Mouse (Mus musculus) embryonic fibroblast, embryonic 13.5 days (primary cell): Measurements from ENCODE around the gene Slc25a26. TPM values are rescaled to one million over a fixed set of nuclear protein-coding genes. Genes with fewer than 3 reads are reported as not detected.

ENCODE experiments used
- H3K27ac ChIP-seq: 2 replicates; pipeline ENCODE4 v1.5.1; 2012; ENCODE audit warnings: low read length, control low read depth, inconsistent platforms; ENCODE audit not compliant: insufficient read depth
- H3K4me1 ChIP-seq: 2 replicates; pipeline ENCODE4 v1.6.1; 2011; ENCODE audit warnings: low read length; ENCODE audit not compliant: control insufficient read depth, insufficient read depth
- H3K4me3 ChIP-seq: 2 replicates; pipeline ENCODE4 v1.5.1; 2011; ENCODE audit warnings: mild to moderate bottlenecking, control low read depth, low read length; ENCODE audit not compliant: insufficient read depth
- CTCF ChIP-seq: IDR thresholded peaks from 2 replicates; pipeline ENCODE4 v1.5.1; 2011; ENCODE audit warnings: mild to moderate bottlenecking, control low read depth, low read length, moderate library complexity, borderline replicate concordance; ENCODE audit not compliant: insufficient read depth
- POLR2A ChIP-seq: IDR thresholded peaks from 2 replicates; pipeline ENCODE4 v1.6.1; 2011; ENCODE audit warnings: low read depth, mild to moderate bottlenecking, control low read depth, low read length, moderate library complexity
- polyA plus RNA-seq: library from polyadenylated mRNA; stranded (reverse); fragments of >200 nt; gene quantifications from 2 replicates; pipeline ENCODE4 v1.2.4, GENCODE M21; 2011; ENCODE audit warnings: low read depth; ENCODE audit not compliant: missing spikeins, insufficient read length

The Slc25a26 gene
- 7.1 and 12.3 TPM in 2 replicates for polyA plus RNA-seq

DNA sequence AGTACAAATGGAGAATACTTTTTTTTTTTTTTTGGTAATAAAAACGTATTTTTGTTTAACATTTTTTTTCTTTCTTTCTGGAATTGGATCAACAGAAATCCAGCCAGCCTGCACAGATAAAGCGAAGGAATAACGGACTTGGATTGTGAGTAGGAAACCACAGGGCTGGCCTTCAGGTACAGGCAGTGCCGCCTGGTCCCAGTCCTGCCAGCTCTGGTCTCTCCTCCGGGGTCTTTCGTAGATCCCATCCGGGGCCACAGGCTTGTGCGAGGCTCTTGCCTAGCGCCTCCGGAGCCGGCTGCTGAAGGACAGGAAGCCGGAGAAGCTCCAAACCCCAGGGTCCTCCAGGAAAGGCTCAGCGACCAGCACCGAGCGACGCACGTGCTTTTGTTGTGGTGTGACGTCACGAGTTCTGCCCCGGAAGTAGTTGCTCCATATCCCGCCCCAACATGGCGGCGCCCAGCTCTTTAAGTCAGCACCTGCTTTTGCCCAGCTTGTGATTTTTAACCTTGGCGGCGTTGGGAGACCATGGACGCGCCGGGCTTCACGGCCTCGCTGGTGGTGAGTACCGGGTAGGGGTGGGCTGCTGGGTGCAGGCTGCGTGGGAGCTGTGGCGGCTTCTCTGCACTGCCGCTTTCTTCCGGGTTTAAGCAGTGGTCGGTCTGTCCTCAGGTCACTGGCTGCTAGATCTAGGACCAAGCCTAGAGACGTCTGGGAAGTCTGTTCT is at the start of gene Slc25a26:
TSS of gene Slc25a26 (plus strand) at position 435 of the 727 bp plus-strand sequence.
- no peak within 1 kb of the TSS for H3K27ac ChIP-seq
- TF ChIP-seq CTCF (no peak), POLR2A (peak; percentile 39; the same call in 1 of the 2 replicates)
- no peaks in the 10 kb centered on the region for H3K4me1 ChIP-seq
- H3K4me3 ChIP-seq = peak within 1 kb of the TSS; percentile 77

DNA sequence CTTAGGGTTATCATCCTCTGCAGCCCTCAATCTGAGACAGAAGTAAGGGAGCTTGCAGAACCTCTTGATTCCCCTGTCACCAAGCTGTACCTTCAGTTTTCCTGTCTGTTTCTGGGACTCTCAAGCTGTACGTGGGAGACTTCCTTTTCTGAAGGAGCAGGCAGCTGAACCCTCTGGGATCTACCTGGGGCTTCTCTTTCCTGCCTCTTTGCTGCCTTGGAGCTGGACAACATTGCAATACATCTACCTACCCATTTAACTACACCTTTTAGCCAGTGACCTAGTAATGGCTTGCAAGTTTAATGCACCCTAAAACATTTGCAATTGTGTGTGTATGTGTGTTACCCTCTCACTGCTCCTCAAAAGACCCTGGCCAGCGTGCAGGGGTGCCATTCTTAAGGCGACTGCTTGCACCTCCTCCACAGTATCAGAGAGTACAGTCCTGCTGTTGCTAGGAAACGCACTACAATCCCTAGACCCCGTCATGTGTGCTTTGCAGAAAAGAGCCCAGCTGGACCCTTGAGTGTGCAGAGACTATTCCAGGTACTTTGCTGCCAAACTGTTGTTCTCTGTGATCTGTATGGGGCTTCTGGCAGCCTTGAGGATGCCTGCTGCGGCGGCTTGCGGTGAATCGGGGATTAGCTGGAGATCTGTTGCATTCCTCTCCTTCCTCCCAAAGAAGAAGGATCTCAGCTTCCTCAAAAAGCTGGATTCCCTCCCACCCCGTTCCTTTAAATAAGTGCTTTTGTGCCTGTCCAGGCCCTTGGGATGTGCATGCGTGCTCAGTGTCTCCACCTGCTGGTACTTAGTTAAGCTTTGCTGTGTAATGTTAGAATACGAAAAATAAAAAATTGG is 35.9 kb upstream of the Slc25a26 start:
- Histone ChIP-seq H3K4me3 (no peak overlapping the region), H3K27ac (no peak overlapping the region), H3K4me1 (no peaks in the 10 kb centered on the region)
- TF ChIP-seq POLR2A (no peak), CTCF (peak; percentile 59; the same call in 1 of the 2 replicates)

DNA sequence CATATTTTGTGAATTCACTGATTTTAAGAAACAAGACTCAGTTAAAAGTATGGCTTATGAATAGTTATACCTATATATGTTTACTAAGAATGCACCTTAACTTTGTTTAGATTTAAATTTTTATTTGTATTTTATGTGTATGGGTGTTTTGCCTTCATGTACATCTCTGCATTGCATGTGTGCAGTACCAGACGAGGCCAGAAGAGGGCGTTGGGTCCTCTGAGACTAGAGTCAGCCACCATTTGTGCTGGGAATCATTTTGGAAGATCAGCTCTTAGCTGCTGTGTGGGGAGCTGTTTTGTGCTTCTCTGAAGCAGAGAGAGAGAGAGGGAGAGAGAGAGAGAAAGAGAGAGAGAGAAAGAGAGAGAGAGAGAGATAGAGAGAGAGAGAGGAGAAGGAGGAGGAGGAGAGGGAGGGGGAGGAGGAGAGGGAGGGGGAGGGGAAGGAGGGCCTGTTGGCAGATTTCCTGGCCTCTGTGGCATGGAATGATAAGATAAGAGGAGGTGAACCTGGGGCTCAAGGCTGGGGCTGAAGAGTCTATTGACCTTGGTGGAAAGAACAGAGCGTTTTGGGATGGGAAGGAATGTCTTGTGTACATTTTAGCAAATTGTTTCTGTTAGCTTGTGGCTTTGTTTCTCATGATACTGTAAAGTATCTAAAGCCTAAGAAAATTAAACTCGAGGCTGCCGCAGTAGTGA is 33.5 kb upstream of the Slc25a26 start:
- Histone ChIP-seq H3K27ac (no peak overlapping the region), H3K4me1 (no peaks in the 10 kb centered on the region), H3K4me3 (no peak overlapping the region)
- TF ChIP-seq POLR2A (no peak), CTCF (peak; percentile 21; the same call in 1 of the 2 replicates)

DNA sequence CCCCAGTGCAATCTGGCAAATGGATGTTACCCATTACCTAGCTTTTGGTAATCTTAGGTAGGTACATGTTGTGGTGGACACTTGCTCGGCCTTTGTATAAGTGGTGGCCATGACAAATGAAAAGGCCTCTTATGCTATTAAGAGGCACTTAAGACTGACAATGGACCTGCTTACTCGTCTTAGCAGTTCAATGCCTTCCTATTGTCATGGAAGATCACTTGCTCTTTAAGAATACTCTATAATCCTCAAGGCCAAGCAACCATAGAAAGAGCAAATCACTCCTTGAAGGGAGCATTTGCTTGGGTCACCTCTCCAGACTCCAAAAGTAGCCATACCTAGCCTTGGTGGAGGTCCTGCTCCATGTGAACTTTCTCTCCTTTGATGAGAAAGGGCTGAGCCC is 7.4 kb upstream of the Slc25a26 start:
- no peaks in the 10 kb centered on the region for H3K4me1 ChIP-seq
- TF ChIP-seq CTCF (no peak), POLR2A (no peak)
- H3K27ac ChIP-seq = no peak overlapping the region
- no peak overlapping the region for H3K4me3 ChIP-seq

DNA sequence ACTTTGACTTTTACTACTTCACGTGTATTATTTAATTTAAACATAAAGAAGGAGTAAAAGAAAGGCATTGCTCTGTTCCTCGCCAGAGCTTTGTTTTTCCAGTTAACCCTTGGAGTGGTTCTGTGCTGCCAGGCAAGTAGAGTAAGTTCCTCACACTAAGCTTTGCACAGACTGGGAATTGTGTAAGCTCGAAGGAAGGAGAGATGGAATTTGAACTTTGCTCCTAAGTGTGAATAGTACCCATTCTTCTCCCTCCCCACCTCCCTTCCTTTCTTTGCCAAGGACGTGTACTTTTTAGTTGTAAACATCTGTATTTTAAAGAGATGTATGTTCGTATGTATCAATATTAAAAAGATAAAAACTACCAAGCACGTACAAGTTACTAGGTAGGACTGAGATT is 3.8 kb downstream of the Slc25a26 start:
- Histone ChIP-seq H3K4me1 (no peaks in the 10 kb centered on the region), H3K4me3 (no peak overlapping the region), H3K27ac (no peak overlapping the region)
- no peak for TF ChIP-seq CTCF
- no peak for TF ChIP-seq POLR2A

DNA sequence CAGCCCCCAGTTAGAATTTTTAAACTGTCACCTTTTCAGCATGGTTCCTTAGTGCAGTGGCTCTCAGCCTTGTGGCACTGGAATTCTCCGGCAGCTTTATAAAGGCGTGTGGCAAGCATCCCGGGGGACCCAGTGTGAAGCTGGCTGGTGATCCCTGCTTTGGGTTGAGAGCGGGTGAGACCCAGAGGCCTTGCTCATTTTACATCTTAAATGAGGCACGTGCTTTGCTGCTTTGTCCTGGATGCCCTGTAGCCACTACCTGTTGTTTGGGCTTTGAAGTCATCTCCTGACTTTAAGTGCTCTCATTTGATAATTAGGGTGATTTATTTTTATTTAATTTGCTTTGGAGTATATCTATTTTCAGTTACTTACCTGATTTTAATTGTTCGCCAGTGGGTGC is 7.8 kb downstream of the Slc25a26 start:
- TF ChIP-seq CTCF (no peak), POLR2A (no peak)
- Histone ChIP-seq H3K27ac (no peak overlapping the region), H3K4me1 (no peaks in the 10 kb centered on the region), H3K4me3 (no peak overlapping the region)

DNA sequence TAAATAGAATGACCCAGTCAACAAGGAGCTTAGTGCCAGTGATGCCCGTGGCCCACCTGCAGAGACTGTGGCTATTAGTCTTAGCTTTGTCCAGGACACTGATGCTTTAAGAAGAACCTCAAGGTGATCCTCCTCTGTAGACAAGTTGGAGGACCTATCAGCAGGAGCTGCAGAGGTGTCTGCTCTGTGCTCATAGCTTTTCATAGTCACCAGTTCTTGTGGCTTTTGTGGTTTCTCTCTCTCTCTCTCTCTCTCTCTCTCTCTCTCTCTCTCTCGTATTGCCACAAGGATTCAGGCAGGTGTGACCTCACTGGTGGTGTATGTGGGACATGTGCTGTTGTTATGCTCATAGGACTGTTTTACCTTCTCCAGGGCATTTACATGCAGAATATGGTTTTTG is 8.7 kb downstream of the Slc25a26 start:
- Histone ChIP-seq H3K27ac (no peak overlapping the region), H3K4me1 (no peaks in the 10 kb centered on the region), H3K4me3 (no peak overlapping the region)
- TF ChIP-seq POLR2A = no peak
- TF ChIP-seq CTCF = no peak

DNA sequence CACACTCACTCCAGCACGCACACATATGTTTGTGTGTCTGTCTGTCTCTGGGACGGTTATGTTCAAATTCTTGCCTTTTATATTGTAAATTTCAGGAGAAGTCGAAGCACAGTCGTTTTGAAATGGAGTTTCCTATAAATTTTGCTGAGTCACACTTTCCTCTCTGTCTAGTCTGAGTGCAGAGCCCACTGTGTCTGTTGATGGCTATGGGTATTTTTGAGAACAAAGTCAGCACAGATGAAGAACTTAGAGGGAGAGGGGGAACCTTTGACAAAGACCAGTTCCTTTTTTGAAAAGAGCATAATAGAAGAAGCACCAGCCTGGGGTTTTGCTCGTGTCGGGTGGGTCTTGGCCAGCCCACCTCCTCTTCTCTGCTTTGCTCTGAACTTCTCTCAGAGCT is 9.1 kb downstream of the Slc25a26 start:
- Histone ChIP-seq H3K27ac (no peak overlapping the region), H3K4me1 (no peaks in the 10 kb centered on the region), H3K4me3 (no peak overlapping the region)
- TF ChIP-seq CTCF = no peak
- no peak for TF ChIP-seq POLR2A

DNA sequence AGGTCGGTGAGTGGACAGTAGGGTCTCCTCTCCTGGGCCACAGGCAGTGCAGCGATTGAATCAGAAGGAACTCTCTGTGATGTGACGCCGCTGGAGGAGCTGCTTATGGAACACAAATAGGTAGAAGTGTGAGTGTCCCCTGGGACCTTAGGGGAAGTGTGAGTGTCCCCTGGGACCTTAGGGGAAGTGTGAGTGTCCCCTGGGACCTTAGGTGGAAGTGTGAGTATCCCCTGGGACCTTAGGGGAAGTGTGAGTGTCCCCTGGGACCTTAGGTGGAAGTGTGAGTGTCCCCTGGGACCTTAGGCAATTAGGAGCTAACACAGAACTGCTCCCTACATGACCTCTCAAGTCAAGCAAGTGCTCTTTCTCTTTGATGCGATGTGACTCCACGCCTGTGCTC is 18.0 kb downstream of the Slc25a26 start:
- H3K4me1 ChIP-seq = no peaks in the 10 kb centered on the region
- H3K27ac ChIP-seq = no peak overlapping the region
- TF ChIP-seq POLR2A (no peak), CTCF (no peak)
- H3K4me3 ChIP-seq = no peak overlapping the region

DNA sequence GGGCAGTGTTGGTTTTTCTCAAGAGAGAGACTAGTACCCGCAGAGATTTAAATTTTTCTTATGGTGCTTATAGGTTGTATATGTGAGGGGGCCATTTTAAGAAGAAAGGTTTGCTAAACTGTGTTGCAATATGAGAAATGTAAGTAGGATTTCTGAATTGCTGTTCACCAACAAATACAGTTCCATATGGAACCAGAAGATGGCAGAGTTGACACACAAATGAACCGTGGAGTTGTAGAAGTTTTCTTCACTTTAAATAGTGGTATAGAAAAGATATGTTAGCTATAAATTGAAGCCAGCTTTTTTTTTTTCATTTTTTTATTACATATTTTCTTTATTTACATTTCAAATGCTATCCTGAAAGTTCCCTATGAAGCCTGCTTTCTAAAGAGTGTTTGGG is 24.2 kb downstream of the Slc25a26 start:
- Histone ChIP-seq H3K4me3 (no peak overlapping the region), H3K27ac (no peak overlapping the region), H3K4me1 (no peaks in the 10 kb centered on the region)
- TF ChIP-seq POLR2A = no peak
- TF ChIP-seq CTCF = no peak
